Mouse (Mus musculus) inflammation-experienced regulatory T-cells, adult 6 months (primary cell): ENCODE measurements around the gene Apoe. TPM values are rescaled to one million over a fixed set of nuclear protein-coding genes. Genes with fewer than 3 reads are reported as not detected.

Experiments
- ATAC-seq: one replicate; pipeline ENCODE4 v1.8.0; 2017
- polyA plus RNA-seq, 3 experiments: library from polyadenylated mRNA; unstranded; fragments of 100-300 nt; shearing (Covaris generic); gene quantifications; one replicate each; pipeline ENCODE4 v1.2.1; 2017

Gene Apoe
- polyA plus RNA-seq, 3 experiments from 2014 or later, result 8.7 to 11.9 (median 10.6) TPM

GRCm38 (mm10) chr7:19715239-19716054, 16.5 kb upstream of the Apoe start, which contains the start of gene Tomm40:
Gene Tomm40, minus strand, starts transcription at chr7:19715438.
- ATAC-seq, result peak; percentile 90

GRCm38 (mm10) chr7:19714836-19715235, 15.8 kb upstream of the Apoe start:
- ATAC-seq, result no peak

- ATAC-seq, result no peak
These were observed 14.6 kb upstream of the Apoe start for GRCm38 (mm10) chr7:19713598-19713997.

GRCm38 (mm10) chr7:19713196-19713595, 14.2 kb upstream of the Apoe start:
- ATAC-seq, result no peak

- ATAC-seq, result no peak
These were observed 13.4 kb upstream of the Apoe start for GRCm38 (mm10) chr7:19712414-19712813.

GRCm38 (mm10) chr7:19710650-19711049, 11.7 kb upstream of the Apoe start:
- no peak for ATAC-seq

- ATAC-seq, result no peak
These were observed 6.3 kb upstream of the Apoe start for GRCm38 (mm10) chr7:19705271-19705670.

GRCm38 (mm10) chr7:19704475-19704874, 5.5 kb upstream of the Apoe start:
- no peak for ATAC-seq

- ATAC-seq, result no peak
These were observed 4.0 kb upstream of the Apoe start for GRCm38 (mm10) chr7:19702859-19703555.

GRCm38 (mm10) chr7:19701069-19701761, 2.2 kb upstream of the Apoe start:
- no peak for ATAC-seq

- ATAC-seq, result no peak
These were observed 1.5 kb upstream of the Apoe start for GRCm38 (mm10) chr7:19700299-19701068.

- no peak for ATAC-seq
These were observed 800 bp upstream of the Apoe start for GRCm38 (mm10) chr7:19699827-19700148.

- no peak for ATAC-seq
These were observed 760 bp downstream of the Apoe start for GRCm38 (mm10) chr7:19697949-19698906.

GRCm38 (mm10) chr7:19696336-19696873, 2.6 kb downstream of the Apoe start:
- ATAC-seq, result no peak

- no peak for ATAC-seq
These were observed 3.1 kb downstream of the Apoe start for GRCm38 (mm10) chr7:19695881-19696280.

GRCm38 (mm10) chr7:19695213-19695594, 3.8 kb downstream of the Apoe start:
- no peak for ATAC-seq

GRCm38 (mm10) chr7:19694336-19695212, 4.4 kb downstream of the Apoe start:
- ATAC-seq, result no peak

- no peak for ATAC-seq
These were observed 5.6 kb downstream of the Apoe start for GRCm38 (mm10) chr7:19693421-19693820.

- no peak for ATAC-seq
These were observed 6.8 kb downstream of the Apoe start, which contains the start of gene Apoc1 for GRCm38 (mm10) chr7:19691873-19692865. Gene Apoc1, minus strand, starts transcription at chr7:19692660.
